Mouse (Mus musculus) testis, adult 2 months (tissue): Measurements from ENCODE around the gene Ccdc83. TPM values are rescaled to one million over a fixed set of nuclear protein-coding genes. Genes with fewer than 3 reads are reported as not detected.

Experiments used
- H3K27ac ChIP-seq: fragments of 200-500 bp; 2 replicates; pipeline ENCODE4 v1.5.1; 2012; ENCODE audit warnings: low read depth, low read length; ENCODE audit not compliant: control insufficient read depth, insufficient read depth
- H3K27me3 ChIP-seq: fragments of 200-500 bp; 2 replicates; pipeline ENCODE4 v1.6.1; 2012; ENCODE audit warnings: mild to moderate bottlenecking, low read length, moderate library complexity; ENCODE audit not compliant: control insufficient read depth, insufficient read depth
- H3K36me3 ChIP-seq: fragments of 200-500 bp; 2 replicates; pipeline ENCODE4 v1.6.1; 2012; ENCODE audit warnings: mild to moderate bottlenecking, low read length; ENCODE audit not compliant: control insufficient read depth, insufficient read depth
- H3K4me1 ChIP-seq: fragments of 200-500 bp; 2 replicates; pipeline ENCODE4 v1.6.1; 2012; ENCODE audit warnings: low read length; ENCODE audit not compliant: control insufficient read depth, insufficient read depth
- H3K4me3 ChIP-seq: fragments of 200-500 bp; 2 replicates; pipeline ENCODE4 v1.5.1; 2012; ENCODE audit warnings: low read depth, mild to moderate bottlenecking, low read length, moderate library complexity, mixed read lengths; ENCODE audit not compliant: control insufficient read depth
- CTCF ChIP-seq: fragments of 200-500 bp; IDR thresholded peaks from 2 replicates; pipeline ENCODE4 v1.5.1; 2012; ENCODE audit warnings: low read depth, mild to moderate bottlenecking, inconsistent platforms, low read length, moderate library complexity; ENCODE audit not compliant: control insufficient read depth, insufficient read depth, insufficient replicate concordance
- POLR2A ChIP-seq: fragments of 200-500 bp; IDR thresholded peaks from 2 replicates; pipeline ENCODE4 v1.6.1; 2012; ENCODE audit warnings: low read depth, mild to moderate bottlenecking, inconsistent platforms, low read length, moderate library complexity; ENCODE audit not compliant: control insufficient read depth
- polyA plus RNA-seq: library from polyadenylated mRNA; depleted of rRNA; stranded (reverse); fragments of >200 nt; gene quantifications from 2 replicates; pipeline ENCODE4 v1.2.3, GENCODE M21; 2012

The Ccdc83 gene
- polyA plus RNA-seq, 1 experiment = 24.6 TPM

- TF ChIP-seq CTCF (no peak), POLR2A (no peak)
- Histone ChIP-seq H3K27me3 (no peaks in the 10 kb centered on the region), H3K4me3 (no peak overlapping the region), H3K27ac (no peak overlapping the region), H3K4me1 (peaks cover 2% of the 10 kb centered on the region; the same call in 1 of the 2 replicates), H3K36me3 (no peaks in the 10 kb centered on the region)
Measured at GRCm38 (mm10) chr7:90259899-90260298, 5.7 kb downstream of the Ccdc83 start.

GRCm38 (mm10) chr7:90258701-90259100 is 6.9 kb downstream of the Ccdc83 start:
- no peak for TF ChIP-seq POLR2A
- no peak for TF ChIP-seq CTCF
- H3K4me3 ChIP-seq = no peak overlapping the region
- H3K27me3 ChIP-seq = no peaks in the 10 kb centered on the region
- no peaks in the 10 kb centered on the region for H3K36me3 ChIP-seq
- no peaks in the 10 kb centered on the region for H3K4me1 ChIP-seq
- no peak overlapping the region for H3K27ac ChIP-seq

- Histone ChIP-seq H3K36me3 (no peaks in the 10 kb centered on the region), H3K27me3 (no peaks in the 10 kb centered on the region), H3K4me1 (peaks cover 2% of the 10 kb centered on the region; the same call in 1 of the 2 replicates), H3K4me3 (no peak overlapping the region), H3K27ac (no peak overlapping the region)
- no peak for TF ChIP-seq POLR2A
- no peak for TF ChIP-seq CTCF
Measured at GRCm38 (mm10) chr7:90252946-90253345, 12.6 kb downstream of the Ccdc83 start.

GRCm38 (mm10) chr7:90243643-90244042 is 21.9 kb downstream of the Ccdc83 start:
- H3K36me3 ChIP-seq = no peaks in the 10 kb centered on the region
- H3K27ac ChIP-seq = no peak overlapping the region
- H3K4me1 ChIP-seq = no peaks in the 10 kb centered on the region
- H3K27me3 ChIP-seq = no peaks in the 10 kb centered on the region
- TF ChIP-seq CTCF (no peak), POLR2A (no peak)
- H3K4me3 ChIP-seq = no peak overlapping the region

- Histone ChIP-seq H3K4me3 (no peak overlapping the region), H3K27me3 (no peaks in the 10 kb centered on the region), H3K27ac (no peak overlapping the region), H3K36me3 (no peaks in the 10 kb centered on the region), H3K4me1 (no peaks in the 10 kb centered on the region)
- TF ChIP-seq CTCF = no peak
- no peak for TF ChIP-seq POLR2A
Measured at GRCm38 (mm10) chr7:90243151-90243550, 22.4 kb downstream of the Ccdc83 start.

- no peak overlapping the region for H3K27ac ChIP-seq
Measured at GRCm38 (mm10) chr7:90236289-90236905, 29.2 kb downstream of the Ccdc83 start.

GRCm38 (mm10) chr7:90233921-90234320 is 31.7 kb downstream of the Ccdc83 start:
- TF ChIP-seq CTCF (no peak), POLR2A (no peak)
- no peaks in the 10 kb centered on the region for H3K27me3 ChIP-seq
- no peaks in the 10 kb centered on the region for H3K4me1 ChIP-seq
- no peak overlapping the region for H3K27ac ChIP-seq
- no peaks in the 10 kb centered on the region for H3K36me3 ChIP-seq
- no peak overlapping the region for H3K4me3 ChIP-seq

More at GRCm38 (mm10) chr7:90236289-90236905, 29.2 kb downstream of the Ccdc83 start:
- H3K36me3 ChIP-seq = no peaks in the 10 kb centered on the region
- TF ChIP-seq CTCF (no peak), POLR2A (no peak)
- H3K4me1 ChIP-seq = no peaks in the 10 kb centered on the region
- H3K27me3 ChIP-seq = no peaks in the 10 kb centered on the region
- no peak overlapping the region for H3K4me3 ChIP-seq

- no peak for TF ChIP-seq POLR2A
- Histone ChIP-seq H3K4me3 (no peak overlapping the region), H3K27ac (no peak overlapping the region), H3K27me3 (no peaks in the 10 kb centered on the region), H3K4me1 (no peaks in the 10 kb centered on the region), H3K36me3 (no peaks in the 10 kb centered on the region)
Measured at GRCm38 (mm10) chr7:90231431-90231830, 34.1 kb downstream of the Ccdc83 start.
